Comparison of ENCODE assay signal across 8 mouse cellular contexts in the genomic region with DNA sequence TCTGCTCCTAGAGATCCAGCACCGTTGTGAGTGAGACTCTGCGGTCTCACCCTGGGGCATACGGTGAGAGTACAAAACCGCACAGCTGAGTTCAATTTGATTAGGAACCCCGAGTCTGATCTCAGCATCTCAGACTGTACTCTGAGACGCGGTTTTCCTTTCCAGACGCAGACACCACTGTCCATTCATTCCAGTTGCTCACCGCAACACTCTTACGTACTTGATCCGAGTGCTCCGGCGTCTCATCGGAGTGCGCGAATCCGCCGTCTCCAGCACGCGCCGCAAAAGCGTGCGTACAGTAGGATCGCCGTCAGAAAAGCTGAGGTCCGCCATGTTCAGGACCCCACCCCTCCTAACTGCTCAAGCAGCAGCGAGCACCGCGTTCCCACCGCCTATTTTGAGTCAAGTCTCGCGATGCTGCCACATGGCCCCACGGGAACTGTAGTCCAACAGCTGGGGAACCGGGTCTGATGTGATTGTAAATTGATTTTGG. TPM values are rescaled to one million over a fixed set of nuclear protein-coding genes. Genes with fewer than 3 reads are reported as not detected.
DNase-seq lines count a peak whose midpoint lies in the region; ATAC-seq and TF ChIP-seq lines count a peak whose summit lies in the region.

No protein-coding gene starts in this region.

- WGBS in forebrain, embryonic 16.5 days, result under 1% methylated on average over 34 of the region's 34 CpGs
- under 1% methylated on average over 34 of the region's 34 CpGs for WGBS in lung, embryonic 14.5 days

- DNase-seq in MEL-GATA-1-ER (ENCODE audit: extremely low read depth, low read depth), result peak; percentile 88
- peak; percentile 83 to 87 for DNase-seq in cerebellum, adult 18-20 months
- peak; percentile 89 for DNase-seq in heart, postnatal 36 days
- DNase-seq in layer of hippocampus, adult 2 months (ENCODE audit: low spot score in 2 of 2), result peak; percentile 85 to 92
- DNase-seq in lung, embryonic 14.5 days, result peak; percentile 98
- DNase-seq in thymus, adult 18-20 months, result peak; percentile 85 to 91

- peak overlapping the region; percentile 85 for H3K27ac ChIP-seq in forebrain, embryonic 16.5 days (ENCODE audit: low read length)
- H3K27ac ChIP-seq in layer of hippocampus, adult 2 months, result peak overlapping the region; percentile 47
- H3K27ac ChIP-seq in lung, embryonic 14.5 days (ENCODE audit: low read depth), result peak overlapping the region; percentile 71

- peak overlapping the region; percentile 86 for H3K4me3 ChIP-seq in forebrain, embryonic 16.5 days (replicated peaks; ENCODE audit: low read length)
- peak overlapping the region; percentile 93 for H3K4me3 ChIP-seq in layer of hippocampus, adult 2 months
- peak overlapping the region; percentile 77 for H3K4me3 ChIP-seq in lung, embryonic 14.5 days (ENCODE audit: low read depth, low read length)

- ATAC-seq in forebrain, embryonic 16.5 days, result peak; percentile 89
- peak; percentile 76 for ATAC-seq in lung, embryonic 14.5 days (ENCODE audit: insufficient read depth)
- peak; percentile 65 for ATAC-seq in neutrophil, adult 5-6 weeks (ENCODE audit: extremely low read depth, insufficient number of reproducible peaks, low FRiP score, poor library complexity, severe bottlenecking)

- no peaks in the 10 kb centered on the region for H3K9me3 ChIP-seq in forebrain, embryonic 16.5 days (ENCODE audit: control insufficient read depth, low read length)
- H3K9me3 ChIP-seq in lung, embryonic 14.5 days (ENCODE audit: low read depth, low read length), result no peaks in the 10 kb centered on the region

- intact Hi-C loops in heart, postnatal 36 days (cut with DNase I), result loop anchor here (2.0 to 5.0 kb wide), 2 partner anchors 49 to 81 kb away; partner anchors contain the start of genes Ctrl and Pskh1

- no peaks in the 10 kb centered on the region for H3K27me3 ChIP-seq in forebrain, embryonic 16.5 days (replicated peaks; ENCODE audit: control insufficient read depth, insufficient read depth, low read length)
- no peaks in the 10 kb centered on the region for H3K27me3 ChIP-seq in lung, embryonic 14.5 days (ENCODE audit: insufficient read depth, low read length)

- peaks cover 21% of the 10 kb centered on the region for H3K4me1 ChIP-seq in forebrain, embryonic 16.5 days (replicated peaks; ENCODE audit: control insufficient read depth, insufficient read depth, low read length)
- peaks cover 8% of the 10 kb centered on the region for H3K4me1 ChIP-seq in lung, embryonic 14.5 days (ENCODE audit: insufficient read depth)

- peaks cover 12% of the 10 kb centered on the region for H3K36me3 ChIP-seq in forebrain, embryonic 16.5 days (ENCODE audit: control insufficient read depth, insufficient read depth)
- H3K36me3 ChIP-seq in lung, embryonic 14.5 days (ENCODE audit: insufficient read depth), result peaks cover 29% of the 10 kb centered on the region

- no peak for TF ChIP-seq CTCF in layer of hippocampus, adult 2 months (conservative IDR thresholded peaks at IDR 0.05)
- TF ChIP-seq CTCF in lung, embryonic 14.5 days (IDR thresholded peaks at IDR 0.05; ENCODE audit: low read depth), result no peak

- peak overlapping the region; percentile 88 for H3K4me2 ChIP-seq in forebrain, embryonic 16.5 days (ENCODE audit: low read length)
- peak overlapping the region; percentile 69 for H3K4me2 ChIP-seq in lung, embryonic 14.5 days

- H3K9ac ChIP-seq in forebrain, embryonic 16.5 days (replicated peaks; ENCODE audit: low read depth, low read length), result peak overlapping the region; percentile 83
- peak overlapping the region; percentile 73 for H3K9ac ChIP-seq in lung, embryonic 14.5 days

RNA-seq across cellular contexts. Expression of gene Cenpt, which starts 1.4 kb away (rescaled TPM):
- 66.0 and 69.8 TPM in 2 replicates for polyA plus RNA-seq in forebrain, embryonic 16.5 days (2015; fragmentation: Nextera tagmentation; extraction: Ambion mirVana)
- total RNA-seq in heart, postnatal 36 days (2021), result 1 to 10 TPM; 2.0 to 2.6 TPM
- total RNA-seq in layer of hippocampus, adult 2 months (2021), result 10 to 100 TPM; 14.6 to 16.0 TPM
- polyA plus RNA-seq in lung, embryonic 14.5 days (2014; fragmentation: Nextera tagmentation; extraction: Ambion mirVana), result 41.4 and 46.2 TPM in 2 replicates
- total RNA-seq in neutrophil, adult 5-6 weeks (2017), result 6.4 and 10.4 TPM in 2 replicates

RNA-seq across cellular contexts. Expression of gene Thap11, which starts 3.2 kb away (rescaled TPM):
- polyA plus RNA-seq in forebrain, embryonic 16.5 days (2015; fragmentation: Nextera tagmentation; extraction: Ambion mirVana), result 63.8 and 69.2 TPM in 2 replicates
- 10 to 100 TPM; 26.5 to 28.3 TPM for total RNA-seq in heart, postnatal 36 days (2021)
- total RNA-seq in layer of hippocampus, adult 2 months (2021), result 10 to 100 TPM; 37.2 to 38.9 TPM
- 62.7 and 70.7 TPM in 2 replicates for polyA plus RNA-seq in lung, embryonic 14.5 days (2014; fragmentation: Nextera tagmentation; extraction: Ambion mirVana)
- 16.3 and 16.6 TPM in 2 replicates for total RNA-seq in neutrophil, adult 5-6 weeks (2017)

RNA-seq across cellular contexts. Expression of gene Nutf2, which starts 8.7 kb away (rescaled TPM):
- polyA plus RNA-seq in forebrain, embryonic 16.5 days (2015; fragmentation: Nextera tagmentation; extraction: Ambion mirVana), result 172 and 176 TPM in 2 replicates
- 10 to 100 TPM; 33.0 to 42.4 TPM for total RNA-seq in heart, postnatal 36 days (2021)
- 10 to 100 TPM; 33.5 to 40.8 TPM for total RNA-seq in layer of hippocampus, adult 2 months (2021)
- 317 and 347 TPM in 2 replicates for polyA plus RNA-seq in lung, embryonic 14.5 days (2014; fragmentation: Nextera tagmentation; extraction: Ambion mirVana)
- 18.9 and 23.7 TPM in 2 replicates for total RNA-seq in neutrophil, adult 5-6 weeks (2017)

RNA-seq across cellular contexts. Expression of gene Tsnaxip1, which starts 24.2 kb away (rescaled TPM):
- 0.67 and 0.93 TPM in 2 replicates for polyA plus RNA-seq in forebrain, embryonic 16.5 days (2015; fragmentation: Nextera tagmentation; extraction: Ambion mirVana)
- total RNA-seq in heart, postnatal 36 days (2021), result not detected
- total RNA-seq in layer of hippocampus, adult 2 months (2021), result under 1 TPM; 0.22 to 0.28 TPM
- polyA plus RNA-seq in lung, embryonic 14.5 days (2014; fragmentation: Nextera tagmentation; extraction: Ambion mirVana), result 0.09 and 0.11 TPM in 2 replicates
- 1.3 and 1.5 TPM in 2 replicates for total RNA-seq in neutrophil, adult 5-6 weeks (2017)

RNA-seq across cellular contexts. Expression of gene Ranbp10, which starts 24.5 kb away (rescaled TPM):
- polyA plus RNA-seq in forebrain, embryonic 16.5 days (2015; fragmentation: Nextera tagmentation; extraction: Ambion mirVana), result 11.3 and 13.1 TPM in 2 replicates
- total RNA-seq in heart, postnatal 36 days (2021), result 10 to 100 TPM; 19.8 TPM
- 10 to 100 TPM; 25.1 to 27.3 TPM for total RNA-seq in layer of hippocampus, adult 2 months (2021)
- polyA plus RNA-seq in lung, embryonic 14.5 days (2014; fragmentation: Nextera tagmentation; extraction: Ambion mirVana), result 12.2 and 13.8 TPM in 2 replicates
- total RNA-seq in neutrophil, adult 5-6 weeks (2017), result 16.9 and 17.2 TPM in 2 replicates

Comparison
In these comparisons a context has a peak if more than half of its experiments do, and no peak if none do; other contexts are left out.
1. Peak in every context shown above with its lines: DNase-seq, ATAC-seq, H3K4me3 ChIP-seq and H3K27ac ChIP-seq.